In the genomic region with DNA sequence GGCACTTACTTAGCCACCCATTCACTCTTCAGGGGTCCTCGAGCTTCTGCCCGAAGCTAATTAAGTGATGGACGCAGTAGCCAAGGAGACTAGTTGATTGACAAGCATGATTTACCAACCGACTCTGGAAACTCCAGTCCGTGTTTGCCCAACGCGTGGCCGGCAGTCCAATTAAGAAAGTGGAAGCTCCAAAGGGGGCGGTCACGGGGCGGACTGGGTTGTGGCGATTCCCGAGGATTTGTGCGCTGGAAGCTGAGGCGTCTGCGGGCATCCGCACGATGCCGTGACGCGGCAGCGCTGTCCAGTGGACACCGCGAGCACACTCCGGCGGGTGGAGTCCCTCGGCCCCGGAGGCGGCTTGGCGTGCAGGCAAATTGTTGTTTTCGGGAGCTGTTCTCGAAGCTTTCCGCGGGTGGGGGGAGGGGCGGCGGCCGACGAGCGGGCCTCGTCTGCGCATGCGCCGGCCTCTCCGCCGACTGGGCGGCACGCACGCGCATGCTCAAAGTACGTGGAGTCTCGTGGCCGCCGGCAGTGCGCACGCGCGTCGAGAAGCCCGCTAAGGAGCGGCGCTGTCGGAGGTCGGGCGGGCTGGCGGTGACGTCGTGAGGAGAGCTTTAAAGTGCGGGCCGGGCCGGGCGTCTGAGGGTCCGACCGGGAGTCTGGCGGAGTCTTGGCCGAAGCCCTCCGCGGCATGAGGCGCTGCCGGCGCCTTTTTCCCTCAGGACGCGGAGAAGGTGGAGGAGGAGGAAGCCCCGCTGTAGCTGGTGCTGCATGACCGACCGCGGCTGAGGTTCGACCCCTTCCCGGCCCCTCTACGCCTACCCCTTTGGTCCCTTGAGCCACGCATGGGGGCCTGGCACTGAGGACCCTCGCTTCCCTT, we compare ENCODE assay signal across 8 mouse cellular contexts. TPM values are rescaled to one million over a fixed set of nuclear protein-coding genes. Genes with fewer than 3 reads are reported as not detected.
DNase-seq lines count a peak whose midpoint lies in the region; ATAC-seq lines count a peak whose summit lies in the region.

No protein-coding gene starts in this region.

- peak overlapping the region; percentile 96 for H3K4me3 ChIP-seq in forebrain, embryonic 14.5 days (ENCODE audit: low read depth, low read length)
- peak overlapping the region; percentile 96 for H3K4me3 ChIP-seq in neural tube, embryonic 15.5 days (replicated peaks)

- H3K4me2 ChIP-seq in forebrain, embryonic 14.5 days (ENCODE audit: low read length), result peak overlapping the region; percentile 100
- peak overlapping the region; percentile 96 for H3K4me2 ChIP-seq in neural tube, embryonic 15.5 days

- H3K27me3 ChIP-seq in forebrain, embryonic 14.5 days (replicated peaks; ENCODE audit: control insufficient read depth, insufficient read depth, low read length), result no peaks in the 10 kb centered on the region
- H3K27me3 ChIP-seq in neural tube, embryonic 15.5 days (replicated peaks), result no peaks in the 10 kb centered on the region

- DNase-seq in ES-CJ7 (ENCODE audit: low read depth, low spot score), result peak; percentile 99
- DNase-seq in cerebellum, adult 11 months, result peak; percentile 97
- DNase-seq in forebrain, embryonic 14.5 days (ENCODE audit: low spot score), result peak; percentile 99
- DNase-seq in heart, postnatal 14 days, result peak; percentile 96 to 98
- DNase-seq in layer of hippocampus, adult 11-12 months (ENCODE audit: low spot score), result peak; percentile 98
- peak; percentile 98 to 99 for DNase-seq in lung, adult 18-20 months
- peak; percentile 97 for DNase-seq in testis, postnatal 14 days (ENCODE audit: low spot score)

- H3K36me3 ChIP-seq in forebrain, embryonic 14.5 days (ENCODE audit: control insufficient read depth, insufficient read depth, low read length), result peaks cover 17% of the 10 kb centered on the region
- H3K36me3 ChIP-seq in neural tube, embryonic 15.5 days, result peaks cover 4% of the 10 kb centered on the region; the same call in 1 of the 2 replicates

- H3K9ac ChIP-seq in forebrain, embryonic 14.5 days (ENCODE audit: low read length), result peak overlapping the region; percentile 81
- peak overlapping the region; percentile 85 for H3K9ac ChIP-seq in neural tube, embryonic 15.5 days (replicated peaks)

- intact Hi-C loops in heart, postnatal 14 days (cut with DNase I), result no loop called here

- peaks cover 28% of the 10 kb centered on the region for H3K4me1 ChIP-seq in forebrain, embryonic 14.5 days (ENCODE audit: control insufficient read depth, insufficient read depth, low read length)
- peaks cover 52% of the 10 kb centered on the region for H3K4me1 ChIP-seq in neural tube, embryonic 15.5 days

- peak; percentile 90 for ATAC-seq in forebrain, embryonic 14.5 days
- ATAC-seq in neural tube, embryonic 15.5 days (ENCODE audit: low FRiP score), result peak; percentile 88

- peak overlapping the region; percentile 99 for H3K27ac ChIP-seq in forebrain, embryonic 14.5 days (ENCODE audit: low read depth, low read length)
- peak overlapping the region; percentile 99 for H3K27ac ChIP-seq in neural tube, embryonic 15.5 days (replicated peaks)

- under 1% methylated on average over 83 of the region's 91 CpGs for WGBS in forebrain, embryonic 14.5 days
- under 1% methylated on average over 90 of the region's 91 CpGs for WGBS in neural tube, embryonic 15.5 days

- no peaks in the 10 kb centered on the region for H3K9me3 ChIP-seq in forebrain, embryonic 14.5 days (replicated peaks; ENCODE audit: control insufficient read depth, low read length)
- H3K9me3 ChIP-seq in neural tube, embryonic 15.5 days (replicated peaks), result no peaks in the 10 kb centered on the region

RNA-seq across cellular contexts. Expression of a gene that starts 1.5 kb away (rescaled TPM):
- polyA plus RNA-seq in forebrain, embryonic 14.5 days (2014; fragmentation: Nextera tagmentation; extraction: Ambion mirVana), result 17.8 and 21.5 TPM in 2 replicates
- 10 to 100 TPM; 72.5 to 74.1 TPM for total RNA-seq in heart, postnatal 14 days (2021)
- 18.6 and 23.1 TPM in 2 replicates for polyA plus RNA-seq in neural tube, embryonic 15.5 days (2015; fragmentation: Nextera tagmentation; extraction: Ambion mirVana)

Comparison
In these comparisons a context has a peak if more than half of its experiments do, and no peak if none do; other contexts are left out.
1. Peak in every context shown above with its lines: DNase-seq, ATAC-seq, H3K4me3 ChIP-seq and H3K27ac ChIP-seq.